Mouse (Mus musculus): ENCODE results near the gene Prkar1a. TPM values are rescaled to one million over a fixed set of nuclear protein-coding genes. Genes with fewer than 3 reads are reported as not detected.

Prkar1a gene
- 346 and 353 TPM in 2 replicates for total RNA-seq (2021)
- long read RNA-seq, experiment 1, transcript Prkar1a-201 (11 exons, 3,359 nt), result major isoform, 694 of 894 reads
- long read RNA-seq, experiment 1, partial matches to known transcripts, result 170 of 894 reads
- long read RNA-seq, experiment 1, other reads (novel, unspliced or antisense), result 30 of 894 reads
- long read RNA-seq, experiment 2, transcript Prkar1a-201 (11 exons, 3,359 nt), result major isoform, 427 of 592 reads
- long read RNA-seq, experiment 2, partial matches to known transcripts, result 130 of 592 reads
- long read RNA-seq, experiment 2, other reads (novel, unspliced or antisense), result 35 of 592 reads

DNA sequence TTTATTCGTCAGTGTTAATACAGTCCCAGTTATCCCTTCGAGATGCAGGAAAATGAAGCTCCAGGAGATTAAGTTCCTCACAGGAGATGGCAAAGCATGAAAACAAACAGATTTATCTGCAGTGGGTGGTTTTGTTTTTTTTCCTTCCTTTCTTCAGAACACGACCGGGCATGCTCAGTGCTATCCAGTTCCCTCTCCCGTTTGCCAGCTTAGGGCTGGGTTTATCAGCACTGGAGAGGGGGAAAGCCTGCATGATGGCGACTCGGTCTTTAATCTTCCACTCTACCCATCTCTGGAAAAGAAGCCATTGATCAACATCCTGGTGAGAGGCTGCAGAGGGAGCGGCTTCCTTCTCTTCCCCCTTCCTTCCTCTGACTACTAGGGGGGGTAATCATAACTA is at the start of gene Prkar1a:
TSS of gene Prkar1a (plus strand) at position 200 of the 400 bp plus-strand sequence.
- DNase-seq, result no peak

DNA sequence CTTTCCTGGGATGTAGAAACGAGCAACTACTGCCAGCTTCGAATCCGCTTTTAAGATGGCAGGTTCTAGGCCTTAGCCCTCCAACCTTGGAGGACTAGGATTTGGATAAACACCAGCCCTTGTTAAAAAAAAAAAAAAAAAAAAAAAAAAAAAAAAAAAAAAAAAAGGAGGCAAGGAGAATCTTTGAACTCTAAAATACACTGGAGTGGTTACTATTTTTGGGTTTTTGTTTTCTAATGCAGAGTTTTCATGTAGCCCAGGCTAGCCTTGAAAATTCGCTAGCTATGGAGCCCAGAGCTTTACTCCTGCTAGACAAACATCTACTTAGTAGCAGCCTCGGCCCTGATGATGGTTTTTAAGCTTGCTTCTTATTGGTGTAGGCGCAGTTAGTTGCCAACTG is 41.6 kb upstream of the Prkar1a start:
- DNase-seq, result no peak

DNA sequence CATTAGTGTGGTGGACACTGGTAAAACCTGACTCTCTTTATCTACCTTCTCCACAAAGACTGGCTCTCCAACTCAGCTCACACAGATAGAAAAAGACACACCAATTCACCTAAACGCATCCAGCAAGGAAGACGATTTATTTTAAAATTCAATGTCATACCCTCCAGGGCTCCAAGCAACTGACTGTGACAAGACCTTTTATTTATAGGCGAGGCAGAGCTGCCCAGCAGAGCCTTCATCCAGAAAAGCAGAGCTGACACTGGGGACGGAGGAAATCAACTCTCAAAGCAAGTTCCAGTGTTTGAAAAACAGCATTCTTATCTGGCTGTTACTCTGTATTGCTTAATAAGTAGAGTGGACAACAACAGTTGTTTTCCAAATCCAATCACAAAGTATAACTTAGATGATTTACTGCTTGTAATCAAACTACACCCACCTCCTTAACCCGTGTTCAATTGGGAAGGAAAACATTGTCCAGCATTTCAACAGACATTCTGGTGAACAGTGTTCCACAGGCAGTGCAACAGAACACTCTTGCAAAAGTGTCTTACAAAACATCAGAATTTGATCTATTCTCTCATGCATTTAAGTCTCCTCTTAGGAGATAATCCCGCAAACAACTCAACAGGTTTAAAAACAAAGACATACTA is 40.1 kb upstream of the Prkar1a start:
- DNase-seq, result no peak

DNA sequence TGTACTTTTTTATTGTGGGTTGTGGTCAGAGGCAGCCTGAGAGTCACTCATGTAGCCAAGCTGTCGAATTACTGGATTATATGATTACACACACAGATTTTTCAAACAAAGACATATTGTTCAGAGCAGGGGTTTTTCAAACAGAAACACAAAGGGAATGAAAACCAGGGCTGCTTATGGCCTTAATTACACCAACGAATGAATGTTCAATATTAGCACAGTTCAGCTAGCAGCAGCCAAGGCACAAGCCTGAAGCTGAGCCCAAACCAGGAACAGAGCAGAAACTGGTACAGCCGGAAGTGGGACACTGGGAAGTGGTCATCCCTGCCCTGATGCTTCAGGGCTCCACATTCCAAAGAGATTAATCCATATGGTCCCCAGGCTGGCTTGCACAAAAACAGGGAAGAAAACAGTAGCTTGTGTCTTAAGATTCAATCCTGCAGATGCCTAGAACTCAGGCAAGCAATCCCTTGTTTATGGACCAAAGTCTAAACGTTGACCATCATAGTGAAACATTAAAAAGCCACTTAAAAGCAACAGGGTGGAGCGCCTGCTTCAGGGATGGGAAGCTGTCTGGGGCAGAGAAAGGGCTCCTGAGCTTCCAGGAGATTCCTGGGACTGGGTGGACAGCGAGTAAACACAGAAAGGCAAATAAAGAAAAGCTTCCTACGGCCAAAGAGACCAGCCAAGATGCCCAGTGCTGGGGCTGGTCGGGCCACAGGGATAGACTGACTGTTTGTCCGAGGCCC is 39.0 kb upstream of the Prkar1a start:
- DNase-seq, result no peak

DNA sequence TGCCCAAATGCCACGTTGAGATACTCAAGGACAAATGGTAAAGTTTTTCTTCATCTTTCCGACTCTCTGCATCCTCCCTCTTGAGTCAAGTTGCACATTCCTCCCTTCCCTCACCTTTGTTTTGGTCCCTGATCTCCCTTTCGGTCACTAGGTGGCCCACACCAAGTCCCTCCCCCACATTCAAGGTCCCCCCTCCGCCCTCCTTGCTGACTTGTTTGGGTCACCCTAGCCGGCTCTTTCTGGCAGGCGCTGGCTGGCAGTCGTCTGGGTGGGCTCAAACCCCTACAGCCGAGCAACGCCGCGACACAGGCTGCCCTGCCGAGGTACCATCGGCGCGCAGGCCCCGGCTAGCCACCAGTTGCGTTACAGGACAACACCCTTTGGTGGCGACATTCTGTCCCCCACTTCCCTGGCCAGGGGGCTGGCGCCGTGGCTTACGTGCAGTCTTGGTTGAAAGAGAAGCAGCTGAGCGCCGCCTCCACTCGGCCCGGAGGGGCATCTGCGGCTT is 38.4 kb upstream of the Prkar1a start:
- DNase-seq, result no peak

DNA sequence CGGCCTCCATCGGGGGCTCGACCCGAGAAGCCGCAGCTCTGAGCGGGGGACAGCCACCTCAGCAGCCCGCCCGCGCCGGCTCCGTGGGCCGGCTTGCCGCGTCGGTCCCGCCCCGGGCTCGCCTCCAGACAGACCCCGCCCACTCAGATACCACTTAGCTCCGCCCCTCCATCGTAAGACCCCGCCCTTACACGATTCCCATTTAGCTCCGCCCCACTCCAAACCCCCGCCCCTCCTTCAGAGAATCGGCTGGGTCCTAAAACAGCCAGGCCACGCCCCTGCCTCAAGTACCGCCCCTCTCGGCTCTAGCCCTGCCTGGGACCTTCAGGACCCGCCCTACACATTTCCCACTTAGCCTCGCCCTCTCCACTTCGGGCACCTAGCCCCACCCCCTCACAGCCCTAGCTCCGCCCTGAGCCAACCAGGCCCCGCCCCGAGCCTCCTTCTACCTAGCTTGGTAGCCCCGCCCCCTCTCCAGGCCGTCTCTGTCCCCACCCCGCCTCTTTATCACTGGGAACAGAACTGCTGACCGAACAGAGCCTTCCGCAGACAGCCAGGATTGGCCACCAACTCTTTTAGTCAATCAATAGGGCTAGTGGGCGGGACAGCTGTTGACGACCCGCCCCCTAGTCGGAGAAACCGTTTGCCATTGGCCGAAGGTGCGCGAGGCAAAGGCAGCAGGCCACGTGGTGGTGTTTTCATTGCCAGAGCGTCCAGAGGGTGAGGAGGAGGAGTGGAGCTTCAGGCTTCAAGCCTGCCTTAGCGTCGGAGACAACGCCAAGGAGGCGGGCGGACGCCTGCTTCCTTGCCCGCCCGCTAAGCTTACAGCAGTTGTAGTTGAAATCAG is 37.7 kb upstream of the Prkar1a start, which contains the start of gene Wipi1:
TSS of gene Wipi1 (minus strand) at position 665 of the 847 bp plus-strand sequence.
- DNase-seq, result peak; percentile 100

DNA sequence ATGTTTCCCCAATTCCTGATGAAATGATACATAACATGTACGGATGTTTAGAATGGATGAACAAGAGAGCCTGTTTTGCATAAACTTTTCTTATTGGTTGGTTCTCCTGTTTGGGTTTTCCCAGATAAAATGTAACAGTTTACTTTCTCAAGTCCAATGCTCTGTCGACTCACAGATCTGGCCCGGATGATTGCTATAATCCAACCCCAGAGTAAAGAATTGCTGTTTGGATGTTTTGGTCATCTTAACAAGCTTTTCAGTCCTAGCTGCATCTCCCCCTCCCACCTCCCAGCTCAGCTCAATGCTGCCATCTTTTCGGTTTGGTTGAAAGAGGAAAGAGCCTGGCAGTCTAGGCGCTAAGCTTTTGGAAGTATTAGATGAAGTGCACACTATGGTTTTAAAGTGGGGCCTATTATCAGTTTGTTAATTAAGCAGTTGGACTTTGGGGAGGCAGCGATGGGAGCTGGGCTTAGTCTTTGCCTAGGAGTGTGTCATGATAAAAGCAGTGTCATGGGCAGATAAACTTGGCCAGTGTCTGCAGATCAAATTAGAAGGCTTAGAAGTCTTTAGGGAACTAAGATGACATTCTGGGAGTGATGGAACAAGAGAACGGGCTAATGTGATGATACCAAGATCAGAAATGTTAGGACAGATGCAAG is 36.2 kb upstream of the Prkar1a start:
- no peak for DNase-seq

DNA sequence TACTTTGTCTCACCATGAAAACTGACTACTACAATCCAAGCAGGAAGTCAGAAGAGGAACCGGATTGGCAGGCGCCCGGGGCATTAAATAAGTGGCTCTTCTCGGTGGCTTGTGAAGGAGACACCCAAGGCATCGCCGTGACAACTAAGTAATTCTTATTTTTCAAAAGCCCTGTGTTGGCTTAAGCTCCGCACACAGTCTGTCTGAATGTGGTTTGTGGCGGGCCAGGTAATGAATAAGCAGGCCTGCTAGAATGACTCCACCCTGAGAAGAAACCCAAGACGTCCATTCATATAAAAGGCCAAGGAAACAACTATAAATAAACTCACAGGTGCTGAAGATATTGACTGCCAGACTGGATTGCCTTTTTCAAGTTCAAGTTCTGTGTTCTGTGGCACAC is 33.9 kb upstream of the Prkar1a start:
- no peak for DNase-seq

DNA sequence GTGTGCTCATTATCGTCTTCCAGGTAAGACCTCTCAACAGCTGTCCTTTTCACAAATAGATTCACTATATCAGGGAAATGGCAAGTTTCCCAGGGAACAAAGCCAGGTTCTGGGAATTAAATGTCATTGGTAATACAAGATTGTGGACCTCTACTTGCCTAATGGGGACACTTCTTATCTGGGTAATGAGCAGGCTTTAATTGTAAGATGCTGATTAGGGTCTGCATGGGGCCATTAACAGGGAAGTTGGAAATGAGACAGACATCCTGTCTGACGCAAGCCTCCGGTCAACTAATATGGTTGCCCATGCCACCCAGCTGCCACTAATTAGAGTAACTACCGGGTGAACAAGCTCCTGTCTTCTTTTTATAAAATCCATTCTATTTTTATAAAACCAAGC is 32.9 kb upstream of the Prkar1a start:
- no peak for DNase-seq

DNA sequence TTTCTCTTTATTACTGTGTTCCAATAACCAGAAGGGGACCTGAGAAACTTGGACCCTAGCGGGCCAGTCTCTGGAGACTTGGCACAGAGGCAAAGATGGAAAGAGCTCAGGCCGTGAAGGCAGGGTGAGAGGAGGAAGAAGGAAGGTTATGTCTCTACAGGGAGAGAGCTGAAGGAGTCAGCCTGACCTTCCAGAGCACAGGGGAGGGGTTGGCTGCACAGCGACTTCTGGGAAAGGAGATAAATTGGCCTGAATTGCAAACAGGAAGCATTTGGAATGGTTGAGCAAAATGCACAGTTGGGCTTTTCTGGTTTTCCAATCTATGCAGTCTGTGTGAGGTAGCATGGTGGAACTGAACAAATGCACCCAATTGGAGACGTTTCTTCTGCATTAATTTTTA is 32.4 kb upstream of the Prkar1a start:
- DNase-seq, result peak; percentile 52

DNA sequence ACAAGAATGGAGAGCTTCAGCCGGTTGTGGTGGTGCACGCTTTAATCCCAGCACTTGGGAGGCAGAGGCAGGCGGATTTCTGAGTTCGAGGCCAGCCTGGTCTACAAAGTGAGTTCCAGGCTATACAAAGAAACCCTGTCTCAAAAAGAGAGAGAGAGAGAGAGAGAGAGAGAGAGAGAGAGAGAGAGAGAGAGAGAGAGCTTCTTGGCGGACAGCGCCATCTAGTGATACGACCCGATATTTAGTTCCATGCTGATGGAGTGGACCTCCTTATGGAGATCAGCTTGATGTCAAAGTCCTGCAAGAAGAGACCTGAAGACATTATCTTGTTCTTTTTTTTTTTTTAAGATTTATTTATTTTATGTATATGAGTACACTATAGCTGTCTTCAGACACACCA is 30.1 kb upstream of the Prkar1a start:
- peak; percentile 83 for DNase-seq

DNA sequence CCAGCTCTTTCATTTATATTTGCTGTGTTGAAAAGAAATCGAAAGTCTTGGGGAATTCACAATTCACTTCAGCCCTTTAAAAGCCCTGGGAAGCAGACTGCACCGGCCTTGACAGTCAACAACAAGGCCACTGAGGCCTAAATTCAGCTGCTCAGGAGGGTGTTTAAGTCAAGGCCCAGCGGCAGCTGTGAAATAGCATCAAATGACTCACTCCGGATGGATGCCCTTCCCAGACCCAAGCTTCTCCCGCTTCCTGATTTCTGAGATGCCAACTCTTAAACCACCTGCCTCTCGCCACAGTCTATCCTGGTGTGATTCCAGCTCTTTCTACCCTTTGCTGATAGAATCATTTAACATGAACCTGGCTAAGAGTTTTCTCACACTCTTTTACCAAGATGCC is 28.8 kb upstream of the Prkar1a start:
- DNase-seq, result peak; percentile 67

DNA sequence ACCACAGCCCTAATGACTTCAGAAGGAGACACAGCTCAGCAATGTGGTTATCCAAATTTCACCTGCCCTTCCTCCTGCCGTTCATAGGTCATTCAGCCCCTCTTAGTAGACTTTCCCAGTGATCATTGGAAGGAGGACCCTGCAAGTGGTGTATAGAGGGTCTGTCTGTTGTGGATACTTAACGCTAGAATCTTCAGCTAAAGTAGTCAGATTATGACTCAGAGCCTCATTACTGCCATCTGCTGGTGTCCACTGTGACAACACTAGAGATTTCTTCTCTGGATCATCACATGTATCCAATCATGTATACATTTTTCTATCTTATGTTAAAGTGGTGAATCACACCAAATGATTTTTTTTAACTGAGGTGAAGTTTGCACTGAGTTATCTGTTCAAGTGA is 28.0 kb upstream of the Prkar1a start:
- peak; percentile 70 for DNase-seq

DNA sequence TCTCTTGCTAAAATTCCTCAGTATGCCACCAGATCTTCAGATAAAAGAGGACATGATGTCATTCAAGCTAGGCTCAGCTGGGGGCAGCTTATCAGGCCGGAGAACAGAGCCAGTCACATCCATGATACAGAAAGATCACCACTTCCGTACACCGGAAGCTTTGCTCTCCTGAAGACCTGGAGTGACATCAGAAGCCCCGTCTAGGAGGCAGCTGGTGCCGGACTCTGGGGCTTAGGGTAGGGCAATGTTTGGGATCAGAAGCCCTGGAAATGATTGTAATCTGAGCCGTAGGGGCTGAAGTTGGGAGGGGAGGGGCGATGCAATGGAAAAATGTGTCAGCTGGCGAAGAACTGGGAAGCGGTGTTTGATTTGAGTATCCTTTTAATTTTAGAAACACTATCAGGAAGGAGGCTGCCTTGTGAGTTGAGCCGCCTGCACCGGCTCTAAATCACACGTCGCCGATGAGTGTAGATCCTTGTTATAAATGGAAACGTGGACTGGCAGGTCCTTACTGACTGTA is 26.6 kb upstream of the Prkar1a start:
- peak; percentile 52 for DNase-seq

DNA sequence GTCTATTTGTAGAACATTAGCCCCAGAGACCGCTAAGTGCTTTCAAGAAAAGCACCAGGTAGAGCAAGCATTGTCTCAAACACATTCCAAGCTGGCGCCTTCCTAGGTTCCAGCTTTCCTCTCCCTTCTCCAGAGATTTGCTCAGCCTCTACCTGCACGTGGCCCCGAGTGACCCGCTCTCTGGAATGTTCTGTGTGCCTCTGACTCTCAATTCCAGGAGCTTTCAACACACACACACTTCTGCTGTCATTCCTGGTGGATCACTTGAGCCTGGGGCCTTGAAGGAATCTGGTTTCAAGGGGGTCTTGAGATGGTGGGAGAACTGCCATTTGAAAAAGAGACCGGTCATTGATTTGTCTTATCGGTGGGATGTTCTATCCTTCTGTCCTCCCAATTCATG is 26.0 kb upstream of the Prkar1a start:
- no peak for DNase-seq

DNA sequence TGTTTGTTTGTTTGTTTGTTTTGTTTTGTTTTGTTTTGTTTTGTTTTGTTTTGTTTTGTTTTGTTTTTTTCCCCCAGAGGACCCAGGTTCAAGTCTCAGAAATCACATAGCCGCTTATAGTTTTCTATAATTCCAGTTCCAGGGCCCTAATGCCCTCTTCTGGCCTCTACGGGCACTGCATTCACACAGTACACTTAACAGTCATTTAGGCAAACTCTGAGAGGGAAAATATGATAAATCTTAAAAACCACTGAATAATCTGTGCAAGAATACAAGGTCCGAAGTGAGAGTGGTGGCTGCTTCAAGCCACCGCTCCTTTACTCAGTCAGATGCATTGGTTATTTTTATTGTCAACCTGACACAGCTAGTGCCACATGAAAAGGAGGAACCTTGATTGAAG is 21.6 kb upstream of the Prkar1a start:
- peak; percentile 33 for DNase-seq

DNA sequence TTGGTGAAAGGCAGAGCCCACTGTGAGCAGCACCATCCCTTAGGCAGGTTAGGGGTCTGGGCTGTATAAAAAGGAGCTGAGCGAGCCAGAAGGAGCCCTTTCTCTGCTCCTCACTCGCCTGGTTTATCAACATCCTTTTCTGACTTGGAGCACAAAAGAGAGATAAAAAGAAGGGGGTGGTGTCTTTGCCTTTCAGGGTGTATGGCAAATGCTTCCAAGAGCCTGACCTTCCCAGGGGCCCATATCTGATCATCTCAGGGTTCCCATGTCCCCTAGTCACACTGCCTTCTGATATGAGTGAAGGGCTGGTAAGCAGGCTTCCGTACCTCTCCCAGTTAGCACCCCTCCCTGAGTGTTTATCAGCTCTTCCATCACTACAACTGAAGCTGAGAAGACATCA is 21.1 kb upstream of the Prkar1a start:
- DNase-seq, result no peak

DNA sequence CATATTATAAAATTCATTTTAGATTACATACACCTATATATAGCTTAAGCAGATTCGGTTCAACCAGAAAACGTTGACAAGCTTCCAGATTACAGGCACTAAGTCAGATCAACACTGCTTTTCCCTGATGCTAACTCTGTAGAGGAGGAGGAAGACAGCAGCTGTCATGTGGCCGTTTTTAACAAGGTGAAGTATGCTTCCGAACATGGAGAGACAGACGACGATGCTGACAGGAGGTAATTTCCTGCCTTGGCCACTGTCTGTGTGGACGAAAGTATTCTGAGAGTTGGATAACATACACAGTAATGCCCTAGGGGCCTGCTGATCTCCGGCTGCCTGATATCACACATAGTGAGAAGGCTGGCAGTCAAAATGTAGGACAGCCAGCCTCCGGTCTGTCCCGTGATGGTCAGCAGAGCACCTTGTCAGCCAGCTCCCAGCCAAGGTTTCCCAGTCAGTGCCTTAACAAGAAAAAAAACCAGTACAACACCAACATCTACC is 20.1 kb upstream of the Prkar1a start:
- no peak for DNase-seq

DNA sequence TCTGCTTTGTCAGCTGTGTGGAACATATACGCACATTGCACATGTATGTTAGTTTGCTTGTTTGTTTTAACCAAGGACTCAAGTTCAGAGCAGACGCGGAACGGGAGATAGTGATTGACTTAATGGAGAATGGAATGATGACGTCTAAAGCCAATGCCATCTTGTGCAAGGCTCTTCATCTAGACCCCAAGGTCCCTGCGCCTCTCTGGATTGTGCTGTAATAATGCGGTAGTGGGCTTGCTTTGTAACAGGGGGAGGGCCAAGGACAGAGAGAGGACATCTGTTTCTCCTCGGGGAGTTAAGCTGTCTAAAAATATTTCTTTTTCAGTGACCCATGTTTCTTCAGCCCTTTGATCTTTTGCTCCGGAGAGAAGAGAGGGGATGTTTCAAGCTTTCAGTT is 14.3 kb upstream of the Prkar1a start:
- peak; percentile 57 for DNase-seq

DNA sequence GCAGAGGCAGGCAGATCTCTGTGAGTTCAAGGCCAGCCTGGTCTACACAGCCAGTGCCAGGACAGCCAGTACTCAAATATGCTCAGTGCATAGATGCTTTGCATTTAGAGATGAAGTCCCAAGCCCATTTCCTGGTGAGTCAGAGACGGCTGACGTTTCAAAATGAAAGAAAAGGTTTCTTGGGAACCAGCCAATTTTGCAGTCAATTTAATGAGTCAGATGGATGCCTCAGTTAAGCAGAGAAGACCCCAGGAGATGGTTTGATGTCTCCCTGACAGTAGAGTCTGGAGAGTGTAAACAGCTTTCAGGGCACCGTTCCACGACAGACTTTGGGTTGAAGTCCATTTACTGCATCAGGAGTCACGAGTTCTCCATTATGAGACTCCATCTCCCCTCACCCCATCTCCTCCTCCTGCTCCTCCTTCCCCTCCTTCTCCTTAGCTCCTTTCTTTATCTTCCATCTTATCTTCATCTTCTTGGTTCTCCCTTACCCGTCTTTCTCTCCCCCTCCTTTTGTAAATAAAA is 13.3 kb upstream of the Prkar1a start:
- DNase-seq, result no peak
